In the genomic region with DNA sequence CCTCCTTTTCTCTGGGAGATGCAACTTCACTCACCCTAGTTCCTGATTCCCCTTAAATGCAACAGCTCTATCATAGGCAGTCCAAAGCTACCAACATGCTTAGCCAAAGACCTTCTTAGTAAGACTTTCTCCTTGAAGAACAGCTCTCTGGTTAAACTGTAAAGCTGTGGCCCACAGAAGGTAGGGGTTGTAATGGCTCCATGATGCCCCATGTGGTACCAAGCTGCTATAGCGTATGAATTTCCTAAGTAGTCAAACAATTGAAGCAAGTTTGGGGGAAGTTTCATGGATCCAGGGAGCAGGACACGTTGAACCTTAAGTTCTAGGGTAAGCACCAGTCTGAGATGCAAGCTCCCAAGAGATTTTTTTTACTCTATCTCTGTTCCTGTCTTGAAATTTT, we compare ENCODE assay signal across 12 mouse cellular contexts.
DNase-seq lines count a peak whose midpoint lies in the region; ATAC-seq and TF ChIP-seq lines count a peak whose summit lies in the region.
"Had no signal": no experiment of that assay in that cellular context is flagged by ENCODE, and none has a peak within 500 bp of the region (broad histone marks: within the 10 kb centered on the region; RNA-seq: fewer than 3 reads in every experiment).

No protein-coding gene starts in this region.

- no peak overlapping the region for H3K4me3 ChIP-seq in hindbrain, postnatal 0 days (ENCODE audit: low read length)
- no peak overlapping the region for H3K4me3 ChIP-seq in hindbrain, embryonic 14.5 days (replicated peaks; ENCODE audit: low read length)
- H3K4me3 ChIP-seq in lung, embryonic 14.5 days (ENCODE audit: low read depth, low read length): no peak overlapping the region
- H3K4me3 ChIP-seq in lung, adult 2 months (replicated peaks; ENCODE audit: extremely low read depth, low read depth, low read length): no peak overlapping the region

- no peak overlapping the region for H3K4me2 ChIP-seq in hindbrain, postnatal 0 days (ENCODE audit: low read depth, low read length)
- H3K4me2 ChIP-seq in hindbrain, embryonic 14.5 days (replicated peaks): no peak overlapping the region
- H3K4me2 ChIP-seq in lung, embryonic 14.5 days: no peak overlapping the region

- no peak overlapping the region for H3K27ac ChIP-seq in hindbrain, postnatal 0 days
- H3K27ac ChIP-seq in hindbrain, embryonic 14.5 days: no peak overlapping the region
- H3K27ac ChIP-seq in lung, embryonic 14.5 days (ENCODE audit: low read depth): no peak overlapping the region

- H3K4me1 ChIP-seq in hindbrain, postnatal 0 days (ENCODE audit: insufficient read depth, low read length): no peaks in the 10 kb centered on the region
- H3K4me1 ChIP-seq in hindbrain, embryonic 14.5 days (replicated peaks; ENCODE audit: control insufficient read depth, insufficient read depth, low read length): no peaks in the 10 kb centered on the region
- H3K4me1 ChIP-seq in lung, embryonic 14.5 days (ENCODE audit: insufficient read depth): no peaks in the 10 kb centered on the region
- H3K4me1 ChIP-seq in lung, adult 2 months (ENCODE audit: control insufficient read depth, insufficient read depth, low read length): no peaks in the 10 kb centered on the region

- no peak for DNase-seq in hindbrain, postnatal 0 days (ENCODE audit: low spot score)
- no peak for DNase-seq in hindbrain, embryonic 14.5 days (ENCODE audit: low spot score)
- DNase-seq in lung, embryonic 14.5 days: no peak
- DNase-seq in lung, adult 2 months: no peak
- peak; percentile 28 for DNase-seq in WW6 (ENCODE audit: low read depth, low spot score)
- peak; percentile 25 for DNase-seq in retina, embryonic 14.5 days (ENCODE audit: low spot score)
- DNase-seq in layer of hippocampus, adult 8-10 months (ENCODE audit: low spot score in 2 of 2): no peak
- DNase-seq: adrenal gland, postnatal 25 days; cerebellum, adult 11 months; kidney, adult 8-10 months; lung, postnatal 36 days; thymus, postnatal 36 days had no signal

- TF ChIP-seq POLR2A in lung, adult 2 months (IDR thresholded peaks at IDR 0.05; ENCODE audit: borderline replicate concordance, extremely low read depth, low read depth, low read length): no peak

- H3K27me3 ChIP-seq in hindbrain, postnatal 0 days (ENCODE audit: insufficient read depth, low read length): no peaks in the 10 kb centered on the region; the same call in 1 of the 2 replicates
- H3K27me3 ChIP-seq in hindbrain, embryonic 14.5 days (ENCODE audit: control insufficient read depth, insufficient read depth, low read length): no peaks in the 10 kb centered on the region
- H3K27me3 ChIP-seq in lung, embryonic 14.5 days (ENCODE audit: insufficient read depth, low read length): no peaks in the 10 kb centered on the region

- WGBS in hindbrain, postnatal 0 days: 58% methylated on average over 2 of the region's 2 CpGs
- WGBS in hindbrain, embryonic 14.5 days: 41% methylated on average over 2 of the region's 2 CpGs
- WGBS in lung, embryonic 14.5 days: 49% methylated on average over 2 of the region's 2 CpGs
- 48% methylated on average over 2 of the region's 2 CpGs for WGBS in lung, adult 2 months

- peak; percentile 55 for TF ChIP-seq CTCF in hindbrain, postnatal 0 days (IDR thresholded peaks at IDR 0.05; ENCODE audit: low read depth)
- TF ChIP-seq CTCF in lung, embryonic 14.5 days (IDR thresholded peaks at IDR 0.05; ENCODE audit: low read depth): peak; percentile 55
- no peak for TF ChIP-seq CTCF in lung, adult 2 months (IDR thresholded peaks at IDR 0.05; ENCODE audit: insufficient read depth, low read length)

- no peaks in the 10 kb centered on the region for H3K36me3 ChIP-seq in hindbrain, postnatal 0 days (ENCODE audit: insufficient read depth, low read length)
- H3K36me3 ChIP-seq in hindbrain, embryonic 14.5 days (replicated peaks; ENCODE audit: control insufficient read depth, insufficient read depth): no peaks in the 10 kb centered on the region
- no peaks in the 10 kb centered on the region for H3K36me3 ChIP-seq in lung, embryonic 14.5 days (ENCODE audit: insufficient read depth)

- ATAC-seq in hindbrain, postnatal 0 days: no peak
- no peak for ATAC-seq in hindbrain, embryonic 14.5 days (ENCODE audit: low FRiP score)
- ATAC-seq in lung, embryonic 14.5 days (ENCODE audit: insufficient read depth): no peak

- H3K9ac ChIP-seq in hindbrain, postnatal 0 days (replicated peaks; ENCODE audit: low read length): no peak overlapping the region
- H3K9ac ChIP-seq in hindbrain, embryonic 14.5 days: no peak overlapping the region
- H3K9ac ChIP-seq in lung, embryonic 14.5 days: no peak overlapping the region

- no peaks in the 10 kb centered on the region for H3K9me3 ChIP-seq in hindbrain, postnatal 0 days (ENCODE audit: low read length)
- H3K9me3 ChIP-seq in hindbrain, embryonic 14.5 days (ENCODE audit: control insufficient read depth, low read length): no peaks in the 10 kb centered on the region
- no peaks in the 10 kb centered on the region for H3K9me3 ChIP-seq in lung, embryonic 14.5 days (ENCODE audit: low read depth, low read length)

Comparison
In these comparisons a context has a peak if more than half of its experiments do, and no peak if none do; other contexts are left out.
1. DNase-seq: peak in WW6 (single experiment) and retina, embryonic 14.5 days (single experiment); none in hindbrain, postnatal 0 days (single experiment), hindbrain, embryonic 14.5 days (single experiment), lung, embryonic 14.5 days (single experiment), lung, adult 2 months (single experiment) and layer of hippocampus, adult 8-10 months (0 of 2).